Mouse (Mus musculus) layer of hippocampus, adult 11-12 months (tissue): Measurements from ENCODE around the gene Tgfbi.
A peak's percentile ranks its signal among the peaks of the same experiment; 100 is the strongest.

Source experiments
- DNase-seq: peaks from one replicate; pipeline ENCODE4 v3.0.0; 2022; ENCODE audit warnings: low spot score

The Tgfbi gene

DNA sequence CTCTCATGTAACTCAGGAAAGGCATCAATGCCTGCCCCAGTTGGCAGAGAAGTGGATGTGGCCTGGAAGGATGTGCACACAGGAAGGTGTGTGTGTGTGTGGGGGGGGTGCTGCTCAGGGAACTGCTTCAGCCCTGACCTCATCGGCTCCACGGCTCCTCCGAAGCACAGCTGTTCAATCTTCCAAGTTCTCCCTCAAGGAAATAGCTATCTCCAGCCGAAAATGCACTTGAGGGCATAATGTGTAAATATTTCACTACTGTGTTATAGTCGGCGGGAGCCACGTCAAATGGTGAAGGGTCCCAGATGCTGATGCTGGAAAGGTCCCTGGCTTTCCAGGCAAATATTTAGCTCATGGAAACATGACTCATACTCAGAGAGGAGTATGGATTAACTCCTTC is 25.6 kb downstream of the Tgfbi start:
- no peak for DNase-seq

DNA sequence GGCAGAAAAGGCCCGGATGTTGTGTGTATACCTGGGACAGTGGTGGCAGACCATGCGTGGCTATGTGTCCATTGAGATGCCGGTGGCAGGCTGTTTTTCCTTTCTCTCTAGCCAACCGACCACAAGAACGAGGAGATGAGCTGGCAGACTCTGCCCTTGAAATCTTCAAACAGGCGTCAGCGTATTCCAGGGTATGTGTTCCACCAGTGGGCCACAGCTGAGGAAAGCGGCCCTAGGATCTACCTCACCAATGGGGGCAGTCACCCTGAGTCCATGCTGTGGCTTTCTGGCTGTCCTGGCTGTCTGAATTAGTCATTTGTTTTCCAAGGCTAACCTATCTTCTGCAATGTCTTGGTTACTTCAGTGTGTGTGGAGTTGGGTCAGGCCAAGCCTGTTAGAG is 27.7 kb downstream of the Tgfbi start:
- no peak for DNase-seq

DNA sequence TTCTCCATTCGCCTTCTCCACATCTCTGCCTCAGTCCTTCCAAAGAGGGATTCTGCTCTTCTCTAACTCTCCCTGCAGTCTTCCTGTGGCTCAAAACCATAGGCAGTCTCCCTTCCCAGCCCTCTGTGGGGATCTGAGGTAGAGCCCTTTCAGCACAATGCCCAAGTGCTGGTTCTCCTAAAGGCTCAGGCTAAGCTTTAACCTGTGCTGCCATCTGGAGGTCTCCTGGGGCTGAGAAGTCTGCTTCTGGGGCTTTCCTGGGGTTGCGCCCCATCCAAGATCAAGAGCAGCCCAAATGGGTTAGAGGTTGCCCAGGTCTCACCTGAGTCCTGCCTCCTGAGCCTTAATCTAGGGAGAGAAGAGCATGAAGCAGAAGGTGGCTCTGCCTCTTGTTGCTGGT is 32.4 kb downstream of the Tgfbi start:
- peak; percentile 35 for DNase-seq

DNA sequence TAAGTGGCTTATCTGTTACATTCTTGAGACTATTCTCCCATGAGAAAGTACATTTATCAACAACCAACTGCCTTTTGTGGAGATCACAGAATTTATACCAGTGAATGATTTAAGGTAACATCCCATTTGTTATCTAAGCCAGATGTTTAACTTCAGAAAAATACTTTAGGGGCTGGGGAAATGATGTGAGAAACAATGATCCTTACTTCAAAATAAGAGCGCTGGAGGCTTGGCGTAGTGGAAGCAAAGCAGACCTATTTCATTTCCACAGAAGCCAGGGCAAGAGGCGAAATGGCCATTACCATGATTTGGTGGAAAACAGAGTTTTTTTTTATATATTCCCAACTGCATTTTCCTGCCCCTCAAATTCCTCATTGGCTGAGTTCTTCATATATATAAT is 34.7 kb downstream of the Tgfbi start:
- no peak for DNase-seq

DNA sequence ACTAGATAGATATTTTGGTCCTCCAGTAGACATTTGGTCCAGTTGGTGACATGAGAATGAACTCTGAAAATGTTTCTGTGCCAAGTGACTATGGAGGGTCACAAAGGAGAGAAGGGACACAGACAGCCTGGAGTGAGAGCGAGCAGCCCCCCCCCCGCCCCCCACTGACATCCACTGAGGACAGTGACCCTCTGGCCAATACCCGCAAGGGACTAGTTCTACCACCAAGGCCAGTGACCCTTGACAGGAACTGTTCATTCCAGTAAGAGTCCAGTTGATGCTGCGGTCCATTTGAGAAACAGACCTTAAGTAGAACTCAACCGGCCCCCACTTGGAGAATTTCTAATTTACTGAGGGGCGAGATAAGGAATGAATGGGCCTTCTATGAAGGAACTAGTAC is 36.4 kb downstream of the Tgfbi start:
- no peak for DNase-seq

DNA sequence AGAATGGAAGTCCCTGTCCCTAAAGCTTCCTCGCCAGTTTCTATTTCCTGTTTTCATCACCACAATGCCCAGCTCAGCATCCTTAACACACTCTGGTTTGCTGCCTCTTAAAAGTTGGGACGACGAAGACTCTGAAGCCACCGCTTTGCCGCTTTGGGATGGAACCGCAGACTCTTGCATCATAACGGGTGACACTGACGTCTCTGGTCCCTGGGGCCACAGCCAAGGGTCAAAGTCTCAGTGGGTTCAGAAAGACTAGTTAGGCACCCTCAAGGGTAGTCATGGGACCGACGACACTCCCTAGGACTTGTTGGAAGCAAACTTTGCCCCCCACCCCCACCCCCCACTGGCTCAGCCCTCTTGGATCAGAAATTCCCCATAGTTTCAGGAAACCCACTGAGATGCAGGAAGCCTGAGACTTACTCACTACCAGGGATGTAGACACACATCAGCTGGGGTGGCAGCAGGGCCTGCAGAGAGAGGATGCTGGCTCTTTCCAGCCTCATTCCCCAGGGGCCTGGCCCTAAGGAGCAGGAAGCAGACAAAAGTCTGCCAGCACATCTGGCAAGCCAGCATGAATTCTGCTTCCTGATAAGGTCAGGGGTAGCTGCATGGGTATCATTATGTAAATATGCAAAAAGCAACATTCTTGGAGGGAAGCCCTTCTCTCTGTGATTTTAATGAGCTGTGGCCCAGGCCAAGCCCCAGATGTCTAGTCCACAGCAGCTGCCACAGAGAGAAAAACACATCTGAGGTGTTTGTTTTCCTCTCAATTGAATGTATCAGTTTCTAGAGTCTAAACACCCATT is 38.5 kb downstream of the Tgfbi start:
- peak; percentile 19 for DNase-seq

DNA sequence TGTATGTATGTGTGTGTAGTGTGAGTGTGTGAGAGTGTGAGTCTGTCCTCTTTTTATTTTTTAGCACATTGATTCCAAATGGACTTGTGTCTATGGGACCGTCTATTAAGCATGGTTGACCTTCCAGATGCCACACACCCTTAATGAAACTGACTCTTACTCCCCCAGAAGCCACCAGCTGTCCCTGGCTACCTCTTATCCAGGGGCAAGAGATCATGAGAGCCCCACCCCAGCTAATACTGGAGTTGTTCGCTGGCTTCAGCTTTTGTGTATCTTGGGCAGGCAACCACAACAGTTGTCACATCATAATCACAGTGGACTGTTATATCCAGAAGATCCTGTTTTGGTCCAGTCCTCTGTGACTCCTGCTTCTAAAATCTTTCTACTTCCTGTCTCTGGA is 40.7 kb downstream of the Tgfbi start:
- DNase-seq, result no peak

DNA sequence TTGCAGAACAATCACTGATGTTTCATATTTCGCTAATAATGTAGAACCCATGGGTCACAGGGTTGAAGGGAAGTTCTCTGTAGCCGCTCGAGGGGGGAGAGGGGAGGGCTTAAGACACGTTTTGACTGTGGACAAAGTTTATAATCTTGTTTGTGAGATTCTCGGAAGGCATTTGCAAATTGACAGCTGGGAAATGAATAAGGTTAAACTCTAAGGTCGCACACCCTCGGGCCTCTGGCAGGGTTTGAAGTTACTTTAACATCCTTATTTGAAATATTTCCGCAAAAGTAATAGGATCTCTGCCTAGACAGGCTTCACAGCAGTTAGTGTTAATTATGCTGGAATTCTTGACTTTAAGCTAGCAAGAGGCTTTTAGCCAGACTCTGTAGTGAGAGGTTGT is 43.1 kb downstream of the Tgfbi start:
- no peak for DNase-seq

DNA sequence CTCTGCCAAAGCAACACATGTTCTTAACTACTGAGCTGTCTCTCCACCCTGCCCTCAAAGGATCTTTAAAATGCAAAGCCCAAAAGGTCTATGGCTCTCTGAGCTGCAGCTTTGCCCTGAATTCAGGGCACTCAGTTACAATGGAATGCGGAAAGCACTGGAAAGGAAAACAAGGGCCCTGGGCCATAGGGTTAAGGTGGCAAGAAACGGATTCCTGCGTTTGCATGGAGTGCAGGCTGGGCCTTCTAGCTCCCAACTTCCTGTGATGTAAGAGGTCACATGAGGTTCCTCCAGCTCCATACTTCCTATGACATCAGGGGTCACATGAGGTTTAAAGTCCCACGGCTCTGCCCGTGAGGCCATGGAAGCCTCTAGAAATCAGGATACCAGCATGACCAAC is 44.9 kb downstream of the Tgfbi start:
- no peak for DNase-seq

DNA sequence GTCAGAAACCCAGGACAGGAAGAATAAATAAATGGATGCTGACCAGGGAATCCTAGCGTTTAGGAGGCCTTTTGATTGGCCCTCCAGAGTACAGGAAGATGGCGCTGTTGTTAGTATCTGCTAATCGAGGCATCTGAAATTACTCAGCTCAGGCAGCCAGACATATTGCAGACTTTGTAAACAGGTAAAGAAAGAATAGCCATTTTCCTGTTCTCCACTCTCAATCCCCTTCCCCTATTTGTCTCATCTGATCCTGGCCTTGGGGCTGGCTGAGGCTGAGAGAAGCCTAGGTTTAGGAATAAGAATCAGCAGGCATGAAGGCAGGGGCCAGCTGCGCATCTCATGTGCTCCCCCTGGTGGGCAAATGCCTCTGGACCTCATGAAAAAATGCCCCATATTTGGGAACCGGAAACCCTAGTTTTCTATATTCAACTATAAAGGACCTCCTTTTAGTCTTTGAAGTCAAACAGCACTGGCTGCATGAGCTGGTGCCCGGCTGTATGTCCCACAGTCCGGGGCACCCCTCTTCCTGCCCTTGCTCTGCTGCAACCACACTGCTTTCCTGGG is 48.7 kb downstream of the Tgfbi start:
- peak; percentile 82 for DNase-seq

DNA sequence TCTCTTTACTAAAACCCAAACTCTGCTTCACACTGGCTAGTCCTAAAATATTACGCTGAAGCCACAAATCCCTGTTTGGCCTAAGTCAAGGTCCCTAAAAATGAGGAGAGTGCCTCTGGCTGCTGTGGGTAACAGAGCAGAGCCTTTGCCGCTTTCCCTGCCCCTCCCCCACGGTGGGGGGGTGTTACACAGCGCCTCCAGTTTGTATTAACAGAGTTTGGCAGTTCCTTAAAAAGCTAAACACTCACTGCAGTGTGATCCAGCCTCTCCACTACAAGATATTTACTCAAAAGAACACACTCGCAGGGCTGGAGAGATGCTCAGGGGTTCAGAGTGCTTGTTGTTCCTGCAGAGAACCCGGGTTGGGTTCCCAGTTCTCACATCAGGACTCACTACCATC is 49.6 kb downstream of the Tgfbi start:
- no peak for DNase-seq

DNA sequence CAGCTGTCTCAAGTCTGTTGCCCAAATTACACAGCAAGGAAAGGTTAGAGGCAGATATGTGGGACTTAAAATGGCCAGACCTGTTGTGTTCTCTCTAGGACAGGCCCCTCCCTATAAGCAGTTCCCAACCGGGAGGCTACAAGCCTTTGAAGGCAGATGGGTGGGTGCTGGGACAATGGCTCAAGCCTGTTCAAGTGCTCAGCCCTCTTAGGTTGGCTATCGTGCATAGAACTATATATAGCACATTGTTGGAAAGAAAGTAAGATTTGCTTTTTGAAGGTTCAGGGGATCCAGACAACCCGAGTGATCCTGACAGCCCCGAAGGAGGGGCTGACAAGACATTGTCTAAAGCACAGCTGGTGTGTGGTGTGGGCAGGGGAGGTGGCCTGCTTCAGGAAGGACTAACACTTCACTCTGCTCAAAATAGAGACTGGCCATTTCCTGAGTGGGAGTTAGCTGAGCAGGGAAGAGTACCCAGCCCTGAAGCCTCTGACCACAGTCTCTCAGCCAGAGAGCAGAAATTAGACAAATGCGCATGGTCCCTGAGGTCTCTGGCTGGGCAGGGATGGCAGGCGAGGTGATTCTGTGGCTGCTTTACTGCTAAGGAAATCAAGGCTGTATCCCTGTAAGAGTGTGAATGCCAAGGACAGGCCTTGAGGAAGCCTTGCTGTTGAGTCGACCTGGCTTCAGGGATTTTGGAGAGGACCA is 52.7 kb downstream of the Tgfbi start:
- peak; percentile 28 for DNase-seq

DNA sequence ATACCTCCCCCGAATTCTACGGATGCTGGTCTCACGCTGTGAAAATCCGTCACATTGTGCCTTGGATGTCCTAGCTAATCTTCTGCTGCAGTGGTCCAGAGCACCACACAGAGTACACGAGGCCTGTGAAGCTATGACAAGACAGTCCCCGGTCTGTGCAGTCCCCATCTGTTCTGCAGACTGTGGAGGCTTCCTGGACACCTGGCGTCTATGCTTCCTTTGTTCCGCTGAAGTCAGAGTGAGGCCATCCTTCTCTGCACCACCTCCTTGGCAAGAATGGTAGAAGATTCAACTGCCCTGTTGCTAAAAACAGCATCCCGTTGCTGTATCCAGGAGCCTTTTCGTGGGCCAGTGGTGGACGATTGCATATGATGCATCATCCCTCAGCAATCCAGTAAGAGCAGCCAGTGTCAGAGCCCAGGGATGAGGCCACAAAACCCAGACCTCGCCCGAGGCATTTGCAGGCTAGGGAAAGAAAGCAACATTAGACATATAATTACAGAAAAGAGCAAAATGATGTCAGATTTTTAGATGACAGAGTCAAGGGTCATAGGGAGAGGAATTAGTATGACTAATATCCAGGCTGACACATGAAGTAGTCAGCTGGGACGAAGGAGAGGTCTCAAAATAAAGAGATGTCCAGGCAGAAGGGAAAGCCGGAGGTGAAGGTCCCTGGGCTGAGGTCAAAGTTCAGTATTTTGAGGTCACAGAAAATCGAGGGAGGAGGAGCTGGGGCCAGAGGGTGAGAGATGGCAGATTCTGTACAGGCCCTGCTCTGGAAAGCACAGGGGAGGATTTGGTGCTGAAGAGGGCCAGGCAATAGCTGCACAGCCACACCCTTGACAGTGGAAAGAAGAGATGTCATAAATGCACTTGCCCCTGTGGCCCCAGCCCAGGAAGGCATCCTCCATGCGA is 55.2 kb downstream of the Tgfbi start:
- DNase-seq, result no peak

DNA sequence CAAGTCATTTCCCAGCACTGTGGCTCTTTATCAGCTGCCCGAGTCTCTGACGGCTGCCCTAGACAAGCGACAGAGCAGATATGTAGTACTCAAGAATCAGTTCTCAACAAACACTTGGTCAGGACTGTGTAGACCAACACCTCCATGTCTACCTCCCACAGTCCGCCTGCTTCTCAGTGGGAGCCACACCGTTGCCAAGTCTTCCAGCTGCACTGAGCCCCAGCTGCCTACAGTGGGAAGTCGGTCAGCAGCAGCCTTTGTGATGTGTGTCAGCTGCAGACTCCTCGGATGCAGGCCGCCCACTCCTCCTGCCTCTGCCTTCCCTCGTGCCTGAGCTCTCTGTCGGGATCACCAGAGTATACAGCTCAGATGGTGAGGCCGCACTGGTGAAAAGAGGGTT is 61.9 kb downstream of the Tgfbi start:
- DNase-seq, result no peak

DNA sequence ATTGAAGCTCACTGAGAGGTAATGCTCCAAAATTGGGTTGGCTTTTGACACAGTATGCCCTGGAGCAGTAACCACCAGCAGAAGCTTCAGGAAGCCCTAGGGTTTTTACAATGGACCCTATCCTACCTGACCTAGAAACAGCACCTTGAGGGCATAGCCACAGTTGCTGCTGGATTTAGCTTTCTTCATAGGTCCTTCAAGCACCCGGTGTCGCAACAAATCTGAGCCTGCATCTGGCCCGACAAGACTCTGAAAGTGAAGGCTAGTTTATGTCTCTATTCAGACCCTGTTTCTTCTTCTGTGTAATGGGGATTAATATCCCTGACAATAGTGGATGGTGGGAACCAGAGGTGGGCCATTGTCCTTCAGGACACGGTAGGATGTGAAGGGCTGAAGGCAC is 68.4 kb downstream of the Tgfbi start:
- DNase-seq, result no peak

DNA sequence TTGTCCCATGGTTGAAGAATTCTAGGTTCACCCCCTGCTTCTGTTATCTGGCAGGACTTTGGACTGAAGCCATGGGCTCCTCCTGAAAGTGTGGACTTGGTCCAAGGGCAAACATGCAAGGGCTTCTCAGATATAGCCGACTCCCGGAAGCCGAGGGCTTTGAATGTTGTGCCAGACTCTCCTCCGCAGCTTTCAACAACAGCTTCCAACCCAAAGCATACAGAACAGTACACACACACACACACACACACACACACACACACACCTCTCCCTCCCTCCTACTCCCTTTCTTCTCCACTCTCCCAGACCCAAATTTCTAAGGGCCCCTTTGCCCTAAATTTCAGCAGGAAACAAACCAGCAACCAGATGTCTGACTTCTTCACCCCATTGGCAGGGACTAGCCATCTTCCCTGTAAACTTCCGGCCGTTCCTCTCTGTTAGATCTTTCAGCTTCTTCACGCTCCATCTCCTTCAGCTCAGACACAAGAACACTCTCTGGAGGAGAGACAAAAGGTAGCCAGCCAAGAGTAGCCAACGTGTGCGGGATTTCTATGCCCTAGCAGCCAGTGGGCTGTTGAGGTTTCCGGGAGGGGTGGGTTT is 69.0 kb downstream of the Tgfbi start:
- DNase-seq, result no peak

DNA sequence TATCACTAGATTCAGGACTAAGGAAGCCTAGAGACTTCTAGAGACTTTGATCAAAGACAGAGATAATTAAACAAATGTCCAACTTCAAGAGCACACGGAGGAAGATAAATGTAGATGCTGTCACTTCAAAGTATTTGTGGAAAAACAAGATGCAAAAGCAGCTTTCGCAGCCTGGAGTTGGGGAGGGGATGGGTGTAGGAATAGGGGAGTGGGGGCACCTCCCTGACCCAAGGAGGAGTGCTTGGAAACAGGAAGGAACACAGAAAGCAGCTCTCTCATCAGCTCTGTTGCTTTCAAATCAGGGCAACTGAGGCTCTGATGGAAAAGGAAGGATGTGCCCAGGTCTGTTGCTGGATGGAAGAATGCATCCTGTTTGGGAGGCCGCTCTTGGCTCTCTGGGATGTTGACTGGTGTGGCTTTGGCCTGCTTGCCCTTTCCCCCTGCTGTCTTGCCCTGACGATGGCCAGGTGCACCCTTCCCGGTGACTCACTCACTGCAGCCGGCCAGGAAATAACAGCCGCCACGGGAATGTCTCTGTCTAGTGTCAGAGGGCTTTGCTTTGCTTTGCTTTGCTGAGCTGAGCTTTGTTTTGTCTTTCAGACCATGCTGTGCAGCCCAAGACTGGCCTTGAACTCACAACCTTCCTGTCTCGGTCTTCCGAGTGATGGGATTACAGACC is 69.6 kb downstream of the Tgfbi start:
- DNase-seq, result no peak

DNA sequence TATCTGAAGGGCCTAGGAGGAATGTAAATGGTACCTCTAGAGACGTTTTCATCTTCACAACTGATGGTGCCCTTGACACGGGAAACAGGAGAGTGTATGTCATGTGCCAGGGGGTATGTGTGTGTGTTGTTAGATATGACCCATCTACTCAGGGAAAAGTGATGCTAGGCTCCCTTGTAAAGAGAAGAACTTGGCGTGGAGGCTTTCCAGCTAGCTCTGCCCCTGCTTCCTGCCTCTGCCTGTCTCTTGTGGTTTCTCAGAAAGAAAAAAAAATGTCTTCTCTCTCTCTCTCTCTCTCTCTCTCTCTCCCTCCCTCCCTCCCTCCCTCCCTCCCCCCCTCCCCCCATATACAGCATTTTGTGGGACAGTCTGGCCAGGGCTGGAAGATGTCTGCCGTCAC is 72.6 kb downstream of the Tgfbi start:
- no peak for DNase-seq

DNA sequence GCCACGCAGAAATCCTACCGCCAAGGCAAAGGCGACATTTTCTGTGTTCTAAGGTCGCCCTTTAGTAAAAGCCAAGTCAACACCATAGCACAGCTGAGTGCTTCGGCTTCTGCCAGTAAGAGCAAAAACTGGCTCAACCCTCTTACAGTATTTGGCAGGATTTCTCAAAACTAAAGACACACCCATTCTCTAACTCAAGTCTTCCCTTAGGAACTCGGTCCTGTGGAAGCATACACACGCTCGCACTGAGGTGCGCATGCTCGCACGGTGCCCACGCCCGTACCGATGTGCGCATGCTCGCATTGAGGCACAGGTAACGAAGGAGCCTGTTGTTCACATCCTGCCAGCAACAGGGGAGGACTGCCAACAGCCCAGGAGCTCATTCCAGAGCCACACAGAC is 73.0 kb downstream of the Tgfbi start:
- DNase-seq, result peak; percentile 75

DNA sequence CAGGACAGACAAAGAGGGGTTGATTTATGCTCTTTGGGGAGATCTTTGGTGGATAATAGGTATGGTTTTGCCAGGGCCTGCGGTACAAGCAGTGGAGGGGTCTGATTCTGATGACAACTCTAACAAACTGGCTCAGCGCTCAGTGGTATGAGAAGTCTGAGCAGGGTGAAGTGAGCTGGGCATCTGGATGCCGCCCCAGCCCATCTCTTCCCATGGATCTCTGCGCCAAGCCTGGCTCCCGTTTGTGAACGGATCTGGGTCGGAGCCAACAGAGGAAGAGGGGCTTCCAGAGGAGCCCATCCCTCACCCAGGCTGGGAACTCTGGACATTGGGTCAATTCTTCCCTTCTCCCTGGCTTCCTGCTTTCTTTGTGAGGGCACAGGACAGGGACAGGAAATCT is 74.0 kb downstream of the Tgfbi start:
- DNase-seq, result no peak
